Mouse (Mus musculus): ENCODE data around the gene Tekt1.
"Not testable (repeated sequence)": the region's sequence is repeated elsewhere in the genome, so short reads cannot be mapped to it uniquely, and the experiment has no call there.

The Tekt1 gene

DNA sequence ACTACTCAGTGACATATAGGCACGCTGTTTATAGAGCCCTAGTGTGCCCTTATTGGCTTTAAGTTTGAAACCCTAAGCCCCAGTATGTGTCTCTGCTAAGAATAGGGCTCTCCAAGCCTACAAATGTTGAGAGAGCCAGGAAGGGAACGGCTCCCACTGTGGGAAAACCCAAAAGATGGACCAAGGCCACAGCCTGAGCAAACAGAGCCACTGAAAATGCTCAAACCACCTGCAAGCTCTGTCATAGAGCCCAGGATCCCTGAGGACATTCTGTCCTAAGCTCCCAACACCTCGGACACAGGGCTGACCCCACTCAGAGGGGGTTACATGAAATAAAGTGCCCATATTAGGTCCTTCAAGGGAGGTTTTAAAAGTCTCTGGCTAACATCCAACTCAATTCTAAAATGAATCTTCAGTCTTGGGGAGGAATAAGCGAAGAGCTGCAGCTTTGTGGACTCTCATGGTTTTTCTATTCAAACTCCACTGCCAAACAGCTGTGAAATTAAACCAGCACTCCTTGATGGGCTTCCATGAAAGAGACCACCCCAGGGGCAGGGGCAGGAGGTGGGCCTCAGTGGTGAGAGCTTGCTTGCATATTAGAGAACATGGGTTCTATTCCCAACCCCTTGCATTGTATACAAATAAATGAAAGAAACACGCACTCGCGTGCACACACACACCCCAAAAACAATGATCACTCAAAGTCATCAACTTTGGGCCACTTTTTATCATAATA lies 27.3 kb upstream of the Tekt1 start:
- no peak for DNase-seq (ENCODE audit: low read depth, low spot score)

DNA sequence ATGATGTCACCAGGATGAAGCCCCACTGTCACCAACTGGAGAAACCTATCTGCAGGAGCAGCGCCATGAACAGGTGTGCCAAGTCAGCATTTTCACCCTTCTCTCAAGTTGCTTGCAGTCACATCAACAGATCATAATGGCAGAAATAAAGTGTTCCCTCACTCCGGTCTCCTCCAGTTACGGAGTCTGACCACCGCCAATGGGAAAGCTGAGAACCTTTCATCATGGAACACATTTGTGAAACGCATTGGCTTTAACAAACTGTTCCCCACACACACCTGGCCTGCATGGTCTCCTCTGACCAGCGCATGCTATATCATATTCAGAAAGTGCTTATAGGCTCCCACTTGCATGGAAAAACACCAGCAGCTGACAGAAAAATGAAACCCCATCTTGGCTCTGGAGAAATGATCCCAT lies 25.9 kb upstream of the Tekt1 start:
- DNase-seq (ENCODE audit: low read depth, low spot score): no peak

DNA sequence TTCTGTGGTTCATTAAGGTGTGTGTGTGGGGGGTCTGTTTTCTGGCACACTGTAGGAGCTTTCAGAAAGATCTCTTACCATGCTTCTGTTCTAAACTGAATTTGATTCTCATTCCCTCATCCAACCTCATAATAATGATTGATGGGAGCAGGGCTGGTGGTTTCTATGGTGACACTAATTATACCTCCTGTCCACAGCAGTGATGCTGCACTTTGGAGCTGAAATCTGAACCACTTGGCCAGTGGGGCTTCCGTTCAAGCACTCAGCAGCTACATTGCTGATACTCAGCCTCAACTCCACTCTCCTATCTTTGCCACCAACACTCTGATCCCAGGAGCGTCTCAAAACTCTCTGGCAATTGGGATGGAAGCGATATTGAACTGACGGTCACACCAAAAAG lies 17.1 kb upstream of the Tekt1 start:
- no peak for DNase-seq (ENCODE audit: low read depth, low spot score)

DNA sequence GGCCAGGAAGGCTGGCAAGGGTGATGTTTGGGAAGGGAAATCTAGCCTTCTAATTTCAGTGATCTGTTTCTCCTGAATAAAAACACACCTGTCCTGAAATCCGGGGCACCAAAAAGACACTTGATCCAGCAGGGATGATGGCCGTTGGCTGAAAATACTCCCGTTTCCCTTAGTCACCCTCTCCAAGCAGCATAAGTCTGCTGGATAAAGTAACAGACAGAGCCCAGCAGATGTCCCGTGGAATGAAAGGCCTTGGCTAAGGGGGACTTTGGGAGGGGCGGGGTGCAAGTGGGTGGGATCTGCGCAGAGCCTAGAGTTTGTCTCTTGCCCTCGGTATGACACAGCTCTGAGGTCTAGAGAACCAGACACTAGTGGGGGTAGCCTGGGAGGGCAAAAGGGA lies 16.0 kb upstream of the Tekt1 start:
- DNase-seq (ENCODE audit: low read depth, low spot score): no peak

DNA sequence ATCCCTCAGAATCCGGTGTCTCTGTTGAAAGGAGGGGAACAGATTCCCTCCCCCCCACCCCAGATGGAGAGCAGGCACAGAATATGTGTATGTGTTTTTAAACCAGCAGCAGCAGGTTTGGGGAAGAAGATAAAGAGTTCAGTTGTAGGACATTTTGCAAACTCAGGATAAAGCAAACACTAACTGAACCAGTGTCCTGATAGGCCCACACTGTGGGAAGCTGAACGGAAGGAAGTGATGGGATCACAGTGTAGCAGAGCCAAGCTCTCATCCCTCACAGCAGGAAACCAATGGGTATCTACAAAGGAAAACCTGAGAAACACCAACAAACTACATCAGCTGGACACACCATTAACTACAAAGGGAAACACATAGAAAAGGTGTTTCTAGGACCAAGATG lies 14.3 kb upstream of the Tekt1 start:
- no peak for DNase-seq (ENCODE audit: low read depth, low spot score)

DNA sequence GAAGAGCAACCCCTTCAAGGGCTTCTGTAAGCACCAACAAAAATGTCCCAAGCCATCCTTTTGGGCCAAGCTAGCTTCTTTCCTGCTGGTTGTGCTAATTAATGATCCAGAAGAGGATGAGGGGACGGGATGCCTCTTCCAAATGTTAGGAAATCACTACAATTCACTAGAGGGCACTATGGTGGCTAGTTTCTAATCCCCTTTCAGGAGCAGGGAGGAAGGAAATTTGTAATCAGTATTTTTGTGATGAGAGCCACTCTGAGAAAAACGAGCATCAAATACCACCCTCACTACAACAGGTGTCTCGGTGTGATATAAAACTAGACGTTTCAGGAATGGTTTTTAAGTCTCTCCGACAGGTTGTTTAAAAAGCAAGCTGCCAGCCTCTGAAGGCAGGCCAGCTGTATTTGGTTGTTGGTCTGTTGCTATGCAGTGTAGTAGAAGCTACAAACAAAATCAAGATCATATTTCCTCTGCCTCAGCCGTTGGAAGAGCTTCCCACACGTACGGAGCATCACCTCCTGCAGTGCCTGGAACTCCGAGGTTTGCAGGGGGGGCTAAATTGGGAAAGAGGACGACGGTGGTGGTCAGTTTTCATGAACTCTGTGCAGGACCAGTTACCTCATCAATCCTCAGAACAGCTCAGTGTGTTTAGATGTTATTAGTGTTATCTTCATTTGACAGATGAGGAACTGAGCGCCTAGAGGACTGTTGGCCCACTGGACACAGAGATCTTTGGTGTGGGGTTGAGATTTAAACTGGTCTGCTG lies 7.8 kb upstream of the Tekt1 start:
- no peak for DNase-seq (ENCODE audit: low read depth, low spot score)

DNA sequence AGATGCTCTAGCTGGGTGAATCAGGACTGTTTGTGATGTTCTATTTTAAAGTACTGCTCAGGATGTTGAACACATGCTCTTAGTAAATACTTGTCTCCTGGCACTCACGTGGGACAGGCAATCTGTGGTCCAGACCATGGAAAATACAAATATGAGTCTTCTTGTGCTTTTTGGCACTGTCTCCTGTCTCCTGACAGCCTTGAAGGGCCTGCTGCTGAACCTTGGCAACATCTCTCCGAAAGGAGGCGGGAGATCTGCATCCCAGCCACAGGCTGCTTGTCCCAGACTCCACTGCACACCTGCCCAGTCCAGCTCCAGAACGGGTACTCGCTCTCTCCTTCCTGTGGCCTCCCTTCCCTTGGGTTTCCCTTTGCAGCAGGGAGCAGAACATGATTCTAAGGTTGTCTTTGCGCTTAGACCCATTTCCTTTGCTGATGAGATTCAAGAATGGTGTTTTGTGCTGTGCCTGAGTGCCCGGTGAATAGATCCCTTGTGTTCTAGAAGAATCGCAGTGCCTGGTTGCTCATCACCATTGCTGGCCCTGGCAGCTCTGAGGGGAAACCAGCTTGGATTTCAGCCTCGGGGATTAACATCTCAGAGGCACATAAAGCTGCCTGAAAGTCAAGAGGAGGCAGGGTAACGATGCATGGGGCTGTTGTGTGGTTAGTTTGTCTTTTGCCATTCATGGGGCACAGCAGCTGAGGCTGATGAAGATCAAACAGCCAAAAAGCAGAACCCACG lies 5.9 kb upstream of the Tekt1 start:
- DNase-seq (ENCODE audit: low read depth, low spot score): no peak

DNA sequence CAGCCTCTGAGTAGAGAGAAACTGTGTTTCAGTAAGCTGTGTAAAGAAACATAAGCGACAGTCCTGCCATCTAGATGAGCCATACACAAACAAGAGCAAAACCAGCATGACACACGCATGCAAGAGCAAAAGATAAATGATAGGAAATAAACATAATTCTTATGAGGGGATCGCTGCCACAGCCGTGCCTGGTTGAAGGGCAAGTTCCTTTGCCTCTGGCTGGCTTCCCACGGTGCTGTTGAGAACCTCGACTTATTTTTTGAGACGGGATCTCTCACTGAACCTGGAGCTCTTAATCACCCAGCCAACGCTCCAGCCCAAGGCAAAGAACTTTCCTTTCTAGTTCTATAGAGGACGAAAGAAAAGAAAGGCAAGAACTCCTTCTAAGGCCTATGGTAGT lies 3.9 kb upstream of the Tekt1 start:
- DNase-seq (ENCODE audit: low read depth, low spot score): no peak

DNA sequence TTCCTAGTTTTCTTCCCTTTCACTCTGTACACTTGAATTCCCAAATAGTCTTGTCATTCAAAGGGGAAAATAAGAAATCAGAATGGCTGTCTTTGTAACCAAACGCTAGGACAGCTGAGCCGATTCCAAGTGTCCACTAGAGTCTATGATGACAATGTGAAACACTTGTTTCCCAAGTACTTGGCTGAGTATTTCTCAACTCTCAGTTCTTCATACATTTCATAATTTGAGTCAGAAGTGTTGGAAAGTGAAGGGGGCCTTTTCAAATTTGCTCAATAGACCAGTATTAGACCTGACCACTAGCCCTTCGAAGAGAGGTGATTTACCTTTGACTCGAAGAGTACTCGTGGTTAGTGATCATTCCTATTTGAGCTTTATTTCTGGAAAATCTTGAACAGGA lies 2.3 kb upstream of the Tekt1 start:
- DNase-seq (ENCODE audit: low read depth, low spot score): no peak

DNA sequence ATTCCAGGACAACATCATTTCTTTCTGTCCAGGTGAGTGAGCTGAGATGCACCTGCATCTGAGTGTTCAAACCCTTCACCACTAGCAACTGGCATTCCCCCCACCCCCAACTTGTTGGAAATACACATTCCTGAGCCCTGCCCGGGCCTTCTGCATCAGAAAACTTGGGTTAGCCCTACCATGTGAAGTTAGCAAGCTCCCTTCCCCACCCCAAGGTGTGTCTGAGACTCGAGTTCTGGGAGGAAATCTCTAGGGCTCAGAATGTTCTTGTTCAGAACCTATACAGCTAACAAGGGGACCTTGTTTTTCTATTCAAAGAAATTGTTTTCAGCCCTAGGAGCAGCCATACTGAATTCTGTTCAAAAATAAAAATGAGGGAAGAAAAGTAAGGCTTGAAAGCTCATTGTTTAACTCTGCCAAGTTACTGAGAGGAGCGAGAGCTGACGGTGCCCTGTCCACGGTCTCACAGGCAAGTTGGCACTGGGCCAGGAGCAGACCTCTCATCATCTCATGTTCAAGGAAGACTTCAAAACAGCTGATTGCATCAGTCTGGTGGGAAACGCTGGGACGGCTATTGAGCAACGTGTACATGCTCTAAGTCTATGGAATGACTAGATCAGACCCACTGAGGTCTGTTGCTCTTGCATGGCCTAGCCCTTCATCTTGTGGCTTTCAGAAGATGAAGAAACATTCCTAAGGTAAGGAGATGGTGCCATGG lies 1.4 kb upstream of the Tekt1 start:
- no peak for DNase-seq (ENCODE audit: low read depth, low spot score)

DNA sequence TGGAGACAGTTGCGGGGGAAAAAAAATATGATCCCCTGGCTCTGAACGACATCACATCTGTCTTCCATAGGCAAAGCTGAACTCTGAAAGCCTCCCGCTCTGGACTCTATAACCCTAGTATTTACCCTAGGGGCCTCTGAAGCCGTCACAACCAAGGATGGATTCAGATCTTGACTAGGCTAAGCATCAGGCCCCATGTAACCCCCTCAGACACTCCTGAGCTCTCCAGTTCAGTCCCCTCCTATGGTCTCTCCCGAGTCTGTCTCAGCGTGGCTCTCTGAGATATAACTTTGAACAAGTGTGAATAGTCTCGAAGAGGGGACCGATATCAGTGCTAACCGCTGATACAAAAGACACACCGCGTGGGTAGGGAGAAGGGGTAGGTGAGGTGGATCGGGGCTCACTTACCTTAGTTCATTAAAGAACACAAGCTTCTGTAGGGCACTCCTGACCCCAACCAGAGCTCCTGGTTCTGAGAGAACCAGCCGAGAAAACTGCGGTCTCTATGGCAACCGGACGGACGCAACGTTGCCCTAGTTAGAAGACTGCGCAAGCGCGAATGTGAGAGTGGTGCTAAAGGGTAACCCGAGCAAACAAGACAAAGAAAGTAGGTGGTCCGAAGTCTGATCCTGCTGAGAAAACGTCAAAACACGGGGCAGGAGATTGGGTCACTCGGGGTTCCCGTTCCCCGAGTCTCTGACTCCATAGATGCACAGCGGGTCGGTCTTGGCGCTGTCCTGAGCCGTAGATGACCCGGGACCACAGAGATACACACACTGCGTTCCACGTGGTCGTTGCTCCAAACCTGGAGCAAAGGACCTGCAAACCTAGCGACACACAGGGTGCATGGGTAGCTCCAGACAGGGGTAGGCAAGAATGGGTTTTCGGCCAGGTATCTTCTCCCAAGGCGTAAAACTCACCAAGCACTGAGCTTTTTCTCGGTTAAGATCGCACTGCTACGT lies 576 bp downstream of the Tekt1 start:
- peak; percentile 84 for DNase-seq (ENCODE audit: low read depth, low spot score)

DNA sequence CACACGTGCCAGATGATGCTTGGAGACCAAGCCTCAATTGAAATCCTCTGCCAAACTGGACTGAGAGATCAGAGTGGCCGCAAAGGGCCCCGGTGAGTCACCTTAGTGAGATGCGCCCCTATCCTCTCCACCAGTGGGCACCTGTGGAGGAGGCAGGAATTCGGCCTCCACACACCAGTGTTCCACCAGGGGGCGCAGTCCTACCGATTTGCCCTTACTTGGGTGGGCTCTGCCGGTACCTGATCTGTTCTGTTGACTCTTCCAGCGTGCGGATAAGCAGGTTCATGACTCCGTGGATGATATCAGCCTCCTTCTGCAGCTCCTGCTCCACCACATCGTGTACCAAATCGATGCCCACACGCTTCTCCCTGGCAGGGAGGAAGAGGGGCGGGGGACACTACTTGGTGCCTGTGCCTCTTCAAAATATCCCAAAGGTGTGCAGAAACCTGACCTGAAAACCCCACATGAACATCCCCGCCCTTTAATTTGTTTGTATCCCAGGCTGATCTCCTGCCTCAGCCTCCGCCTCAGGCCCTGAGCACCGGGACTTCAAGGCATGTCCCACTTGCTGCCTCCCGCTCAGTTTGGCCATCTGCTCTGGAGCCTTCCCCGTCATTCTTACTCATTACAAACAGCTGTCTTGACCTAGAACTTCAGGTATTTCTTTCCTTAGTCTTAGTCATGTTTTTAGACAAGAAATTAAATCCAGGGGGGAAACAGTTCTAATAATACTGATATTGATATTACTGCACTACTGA lies 7.1 kb downstream of the Tekt1 start:
- DNase-seq (ENCODE audit: low read depth, low spot score): peak; percentile 78

DNA sequence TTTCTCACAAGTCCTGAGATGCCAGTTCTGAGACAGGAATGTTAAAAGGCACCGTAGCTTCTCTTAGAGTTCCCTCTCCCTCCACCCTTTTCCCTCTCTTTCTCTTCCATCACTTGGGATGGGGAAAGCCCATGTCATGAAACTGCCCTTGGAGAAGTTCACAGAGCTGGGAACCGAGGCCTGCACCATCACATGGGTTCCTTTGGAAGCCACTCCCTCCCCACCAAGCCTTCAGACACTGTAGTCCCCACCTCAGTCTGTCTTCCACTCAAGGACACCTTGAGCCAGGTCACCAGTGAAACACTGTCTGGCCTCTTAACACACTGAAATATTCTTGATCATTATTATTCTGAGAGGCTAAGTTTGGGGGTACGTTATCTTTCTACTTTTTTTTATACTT lies 9.1 kb downstream of the Tekt1 start:
- DNase-seq (ENCODE audit: low read depth, low spot score): no peak

DNA sequence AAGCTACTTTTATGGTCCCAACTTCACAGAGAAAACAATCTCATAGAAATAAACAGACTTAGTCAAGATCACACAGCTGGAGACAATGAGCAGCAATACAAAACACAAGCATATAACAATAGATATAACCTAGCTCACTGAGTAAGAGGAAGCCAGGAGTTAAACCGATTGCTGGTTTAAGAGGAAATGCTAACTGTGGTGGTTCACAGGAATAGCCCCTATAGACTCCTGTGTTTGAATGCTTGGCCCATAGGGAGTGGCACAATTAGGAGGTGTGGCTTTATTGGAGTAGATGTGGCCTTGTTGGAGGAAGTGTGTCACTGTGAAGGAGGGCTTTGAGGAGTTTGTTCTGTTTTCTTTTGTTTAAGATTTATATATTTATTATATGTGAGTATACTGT lies 10.0 kb downstream of the Tekt1 start:
- no peak for DNase-seq (ENCODE audit: low read depth, low spot score)

DNA sequence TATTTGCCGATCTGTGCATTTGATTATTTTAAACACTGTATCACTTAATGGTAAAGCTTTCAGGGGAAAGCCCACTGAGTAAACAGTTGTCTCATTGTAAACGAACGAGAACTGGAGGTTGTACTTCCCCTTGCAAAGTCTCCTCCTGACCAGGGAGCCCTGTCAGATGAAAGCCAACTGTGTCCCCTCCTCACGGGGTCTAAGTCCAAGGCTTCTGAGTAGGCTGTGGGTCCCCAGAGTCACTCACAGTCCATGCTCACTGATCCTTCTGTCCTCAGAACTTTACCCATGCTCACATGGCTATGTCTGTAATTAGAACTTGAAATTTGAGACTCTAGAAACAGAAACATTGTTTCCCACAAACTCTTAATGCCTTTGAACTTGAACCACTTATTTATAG lies 12.6 kb downstream of the Tekt1 start:
- no peak for DNase-seq (ENCODE audit: low read depth, low spot score)

DNA sequence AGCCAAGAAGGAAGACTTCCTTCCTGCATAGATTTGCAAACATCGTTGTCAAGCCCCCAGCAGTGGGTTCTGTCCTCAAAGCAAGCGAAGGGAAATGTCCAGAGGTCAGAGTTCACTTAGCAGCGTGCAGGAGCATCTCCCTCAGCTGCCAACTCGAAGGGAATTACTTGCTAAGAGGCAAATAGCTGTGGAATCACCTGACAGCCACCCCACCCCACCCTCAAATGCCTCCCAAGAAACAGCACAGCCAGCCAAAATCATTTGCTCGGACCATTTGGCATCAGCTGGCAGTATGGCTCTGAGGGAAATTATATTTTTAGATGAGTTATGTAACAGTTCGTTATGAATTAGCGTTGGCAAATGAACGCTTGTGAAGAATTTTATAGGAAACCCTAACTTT lies 13.2 kb downstream of the Tekt1 start:
- no peak for DNase-seq (ENCODE audit: low read depth, low spot score)

DNA sequence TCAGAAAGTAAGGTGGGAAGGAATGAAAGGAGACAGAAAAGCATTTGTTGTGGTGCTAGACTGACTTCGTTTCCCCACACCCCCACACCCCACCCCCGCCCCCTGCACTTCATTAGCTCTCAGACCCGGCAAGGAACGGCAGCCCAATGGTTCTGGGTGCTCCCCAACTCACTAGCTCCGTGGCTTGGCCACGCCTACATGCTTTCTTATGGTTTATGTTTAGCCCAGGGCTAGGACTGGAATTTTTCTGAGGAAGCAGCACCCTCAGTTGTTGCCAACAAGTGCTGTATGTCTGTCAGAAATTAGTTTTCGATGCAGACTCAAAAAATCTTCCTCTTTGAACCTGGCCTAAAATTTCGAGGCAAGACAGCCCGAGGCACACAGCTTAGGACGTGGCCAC lies 13.7 kb downstream of the Tekt1 start:
- DNase-seq (ENCODE audit: low read depth, low spot score): no peak

DNA sequence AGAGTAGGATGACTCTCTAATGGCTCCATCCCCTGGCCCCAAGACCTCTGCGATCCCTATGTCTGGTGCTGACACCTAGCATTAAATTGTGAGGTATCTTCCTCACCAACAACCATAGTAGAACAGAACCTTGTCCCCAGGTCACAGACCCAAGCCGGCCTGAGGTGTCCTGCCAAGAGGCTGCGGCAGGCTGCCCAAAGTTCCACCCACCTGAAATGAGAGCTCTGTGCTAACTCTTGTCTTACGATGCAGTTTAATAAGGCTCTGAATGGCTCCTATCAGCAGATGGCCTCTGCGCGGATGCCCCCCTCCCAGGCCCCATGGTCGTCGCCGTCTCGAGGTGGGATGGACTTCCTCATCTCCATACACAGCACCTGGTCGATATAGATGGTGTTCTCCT lies 17.8 kb downstream of the Tekt1 start:
- no peak for DNase-seq (ENCODE audit: low read depth, low spot score)

DNA sequence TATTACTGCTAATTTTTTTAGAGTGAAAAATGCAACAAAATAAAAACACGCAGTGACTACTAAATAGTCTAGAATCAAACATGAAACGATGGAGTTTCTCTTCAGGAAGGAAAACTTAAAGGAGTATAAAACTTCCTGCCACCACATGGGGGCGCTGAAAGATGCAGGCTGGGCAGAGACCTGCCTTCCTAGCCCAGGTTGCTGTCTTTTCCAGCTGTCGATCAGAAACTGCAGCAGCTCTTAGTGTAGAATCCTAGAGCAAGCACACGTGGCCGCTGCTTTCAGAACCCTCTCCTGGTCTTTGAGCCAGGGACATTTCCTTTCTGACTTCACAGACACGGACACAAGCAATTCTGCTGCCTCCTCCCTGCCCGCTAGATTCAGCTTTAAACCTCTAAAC lies 18.3 kb downstream of the Tekt1 start:
- DNase-seq (ENCODE audit: low read depth, low spot score): peak; percentile 67

DNA sequence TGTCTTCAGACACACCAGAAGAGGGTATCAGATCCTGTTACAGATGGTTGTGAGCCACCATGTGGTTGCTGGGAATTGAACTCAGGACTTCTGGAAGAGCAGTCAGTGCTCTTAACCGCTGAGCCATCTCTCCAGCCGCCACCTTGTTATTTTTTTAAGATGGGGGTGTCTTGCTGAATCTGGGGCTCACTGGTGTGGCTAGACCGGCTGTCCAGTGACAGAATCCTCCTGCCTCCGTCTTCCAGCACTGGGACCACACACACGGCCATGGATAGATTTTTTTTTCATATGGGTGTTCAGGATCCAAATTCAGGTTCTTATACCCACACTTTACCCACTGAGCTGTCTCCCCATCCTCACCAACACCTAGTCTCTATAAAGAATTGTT lies 19.0 kb downstream of the Tekt1 start:
- DNase-seq (ENCODE audit: low read depth, low spot score): not testable (repeated sequence)
